Comparison of ENCODE assay signal across 15 mouse cellular contexts in genomic region chr6:112883588-112884135, GRCm38 (mm10).
DNase-seq lines count a peak whose midpoint lies in the region; ATAC-seq and TF ChIP-seq lines count a peak whose summit lies in the region.
"Had no signal": no experiment of that assay in that cellular context is flagged by ENCODE, and none has a peak within 500 bp of the region (broad histone marks: within the 10 kb centered on the region; RNA-seq: fewer than 3 reads in every experiment).

No protein-coding gene starts in this region.

- no peak for ATAC-seq in forebrain, embryonic 14.5 days
- ATAC-seq in hindbrain, embryonic 16.5 days = no peak
- ATAC-seq in midbrain, embryonic 16.5 days = no peak
- ATAC-seq: intestine, embryonic 15.5 days had no signal

- no peak overlapping the region for H3K9ac ChIP-seq in forebrain, embryonic 14.5 days (ENCODE audit: low read length)
- no peak overlapping the region for H3K9ac ChIP-seq in hindbrain, embryonic 16.5 days (ENCODE audit: low read depth, low read length)
- H3K9ac ChIP-seq in midbrain, embryonic 16.5 days (ENCODE audit: low read depth, low read length) = no peak overlapping the region
- H3K9ac ChIP-seq: intestine, embryonic 15.5 days; liver, embryonic 14.5 days had no signal

- no peaks in the 10 kb centered on the region for H3K27me3 ChIP-seq in forebrain, embryonic 14.5 days (replicated peaks; ENCODE audit: control insufficient read depth, insufficient read depth, low read length)
- H3K27me3 ChIP-seq in hindbrain, embryonic 16.5 days (replicated peaks; ENCODE audit: control insufficient read depth, insufficient read depth, low read length) = no peaks in the 10 kb centered on the region
- no peaks in the 10 kb centered on the region for H3K27me3 ChIP-seq in midbrain, embryonic 16.5 days (ENCODE audit: control insufficient read depth, insufficient read depth, low read depth, low read length)
- H3K27me3 ChIP-seq: intestine, embryonic 15.5 days had no signal

- H3K4me1 ChIP-seq in forebrain, embryonic 14.5 days (ENCODE audit: control insufficient read depth, insufficient read depth, low read length) = peaks cover 56% of the 10 kb centered on the region
- H3K4me1 ChIP-seq in hindbrain, embryonic 16.5 days (ENCODE audit: control insufficient read depth, insufficient read depth, low read depth, low read length) = peaks cover 49% of the 10 kb centered on the region
- H3K4me1 ChIP-seq in midbrain, embryonic 16.5 days (ENCODE audit: control insufficient read depth, insufficient read depth, low read length) = peaks cover 58% of the 10 kb centered on the region
- H3K4me1 ChIP-seq: intestine, embryonic 15.5 days had no signal

- H3K36me3 ChIP-seq in forebrain, embryonic 14.5 days (ENCODE audit: control insufficient read depth, insufficient read depth, low read length) = no peaks in the 10 kb centered on the region
- no peaks in the 10 kb centered on the region for H3K36me3 ChIP-seq in hindbrain, embryonic 16.5 days (ENCODE audit: control insufficient read depth, insufficient read depth, low read length)
- no peaks in the 10 kb centered on the region for H3K36me3 ChIP-seq in midbrain, embryonic 16.5 days (ENCODE audit: control insufficient read depth, insufficient read depth, low read length)
- H3K36me3 ChIP-seq: intestine, embryonic 15.5 days had no signal

- H3K4me2 ChIP-seq in forebrain, embryonic 14.5 days (ENCODE audit: low read length) = no peak overlapping the region
- H3K4me2 ChIP-seq in hindbrain, embryonic 16.5 days (ENCODE audit: low read length) = no peak overlapping the region
- H3K4me2 ChIP-seq in midbrain, embryonic 16.5 days (ENCODE audit: low read length) = no peak overlapping the region
- H3K4me2 ChIP-seq: intestine, embryonic 15.5 days had no signal

- DNase-seq in left cerebral cortex, adult 2 months (ENCODE audit: extremely low spot score in 1 of 2, low spot score in 2 of 2) = no peak
- no peak for DNase-seq in left cerebral cortex, adult 8-10 months (ENCODE audit: low spot score in 2 of 2)
- DNase-seq in forebrain, embryonic 14.5 days (ENCODE audit: low spot score) = no peak
- DNase-seq in cerebellum, adult 11-12 months = no peak
- DNase-seq in frontal cortex, postnatal 10 days (ENCODE audit: low spot score in 2 of 2) = no peak
- DNase-seq in right cerebral cortex, adult 18-20 months = no peak
- DNase-seq: B cell, adult 2 months; kidney, postnatal 25 days; lung, postnatal 14 days; right cerebral cortex, postnatal 25 days; thymus, adult 18-20 months had no signal

- intact Hi-C loops in left cerebral cortex, adult 2 months (cut with DNase I) = loop anchor here (5.0 kb wide), 3 partner anchors 61 to 156 kb away; partner anchors contain the start of gene Srgap3

- H3K9me3 ChIP-seq in forebrain, embryonic 14.5 days (replicated peaks; ENCODE audit: control insufficient read depth, low read length) = no peaks in the 10 kb centered on the region
- no peaks in the 10 kb centered on the region for H3K9me3 ChIP-seq in hindbrain, embryonic 16.5 days (ENCODE audit: control insufficient read depth, low read length)
- H3K9me3 ChIP-seq in midbrain, embryonic 16.5 days (replicated peaks; ENCODE audit: control insufficient read depth, low read length, poor library complexity, severe bottlenecking) = no peaks in the 10 kb centered on the region
- H3K9me3 ChIP-seq: intestine, embryonic 15.5 days had no signal

- peak overlapping the region; percentile 49 for H3K27ac ChIP-seq in left cerebral cortex, adult 2 months
- peak overlapping the region; percentile 88 for H3K27ac ChIP-seq in forebrain, embryonic 14.5 days (ENCODE audit: low read depth, low read length)
- peak overlapping the region; percentile 71; the same call in 1 of the 2 replicates for H3K27ac ChIP-seq in hindbrain, embryonic 16.5 days (ENCODE audit: low read depth, low read length)
- peak overlapping the region; percentile 89 for H3K27ac ChIP-seq in midbrain, embryonic 16.5 days (ENCODE audit: low read length)
- H3K27ac ChIP-seq: intestine, embryonic 15.5 days; liver, embryonic 14.5 days had no signal

- TF ChIP-seq CTCF in left cerebral cortex, adult 2 months (IDR thresholded peaks at IDR 0.05) = no peak

- H3K4me3 ChIP-seq in left cerebral cortex, adult 2 months = no peak overlapping the region
- no peak overlapping the region for H3K4me3 ChIP-seq in forebrain, embryonic 14.5 days (ENCODE audit: low read depth, low read length)
- no peak overlapping the region for H3K4me3 ChIP-seq in hindbrain, embryonic 16.5 days (ENCODE audit: low read length)
- no peak overlapping the region for H3K4me3 ChIP-seq in midbrain, embryonic 16.5 days (ENCODE audit: low read depth, low read length)
- H3K4me3 ChIP-seq: intestine, embryonic 15.5 days had no signal

- WGBS in forebrain, embryonic 14.5 days = 66% methylated on average over 5 of the region's 5 CpGs
- WGBS in hindbrain, embryonic 16.5 days = 61% methylated on average over 5 of the region's 5 CpGs
- WGBS in midbrain, embryonic 16.5 days = 60% methylated on average over 5 of the region's 5 CpGs
